Mouse (Mus musculus) lung, postnatal 4 days (tissue): Measurements from ENCODE around the gene Olfr281.

Source experiments
- DNase-seq, 2 experiments: peaks; one replicate each; pipeline ENCODE4 v3.0.0; 2021

The Olfr281 gene

GRCm38 (mm10) chr15:98486433-98487021, 34.1 kb downstream of the Olfr281 start:
- no peak for DNase-seq

GRCm38 (mm10) chr15:98491332-98491731, 38.9 kb downstream of the Olfr281 start:
- DNase-seq, result peak in 1 of 2 experiments; percentile 40

GRCm38 (mm10) chr15:98492102-98492501, 39.7 kb downstream of the Olfr281 start, which contains the start of gene Olfr279:
Gene Olfr279 (plus strand): TSS chr15:98492402.
- no peak for DNase-seq

GRCm38 (mm10) chr15:98497631-98498030, 45.2 kb downstream of the Olfr281 start:
- DNase-seq, result no peak

GRCm38 (mm10) chr15:98503317-98503716, 50.9 kb downstream of the Olfr281 start:
- no peak for DNase-seq

- peak; percentile 58 to 78 for DNase-seq
Measured at GRCm38 (mm10) chr15:98504514-98504913, 52.1 kb downstream of the Olfr281 start.

- DNase-seq, result peak in 1 of 2 experiments; percentile 22
Measured at GRCm38 (mm10) chr15:98506253-98506957, 54.0 kb downstream of the Olfr281 start.

GRCm38 (mm10) chr15:98507321-98507720, 54.9 kb downstream of the Olfr281 start:
- DNase-seq, result no peak

- DNase-seq, result no peak
Measured at GRCm38 (mm10) chr15:98509387-98509786, 57.0 kb downstream of the Olfr281 start.
